Mouse (Mus musculus) lung, adult 2 months (tissue): Measurements from ENCODE around the gene Slc2a6.

Source experiments
- CTCF ChIP-seq: fragments of 200-500 bp; IDR thresholded peaks from 2 replicates; pipeline ENCODE4 v1.5.1; 2011; ENCODE audit warnings: mild to moderate bottlenecking, low read length, control low read depth; ENCODE audit not compliant: insufficient read depth
- POLR2A ChIP-seq: fragments of 200-500 bp; IDR thresholded peaks from 2 replicates; pipeline ENCODE4 v1.6.1; 2011; ENCODE audit warnings: low read depth, mild to moderate bottlenecking, control low read depth, low read length, borderline replicate concordance; ENCODE audit errors: extremely low read depth

- no peak for TF ChIP-seq CTCF
- TF ChIP-seq POLR2A = no peak
These were observed 44.2 kb upstream of the Slc2a6 start, which contains the start of gene Mymk for GRCm38 (mm10) chr2:27071978-27072377.
